Mouse (Mus musculus) ES-E14 (cell line): ENCODE data around the gene Lrrc43.

Experiments
- ZC3H11A ChIP-seq: IDR thresholded peaks from 2 replicates; pipeline ENCODE4 v1.6.1; 2012; ENCODE audit warnings: low read depth, mild to moderate bottlenecking, inconsistent platforms, low read length, borderline replicate concordance
- ZNF384 ChIP-seq: IDR thresholded peaks from 2 replicates; pipeline ENCODE4 v1.6.1; 2012; ENCODE audit warnings: low read depth, low read length, inconsistent platforms

DNA sequence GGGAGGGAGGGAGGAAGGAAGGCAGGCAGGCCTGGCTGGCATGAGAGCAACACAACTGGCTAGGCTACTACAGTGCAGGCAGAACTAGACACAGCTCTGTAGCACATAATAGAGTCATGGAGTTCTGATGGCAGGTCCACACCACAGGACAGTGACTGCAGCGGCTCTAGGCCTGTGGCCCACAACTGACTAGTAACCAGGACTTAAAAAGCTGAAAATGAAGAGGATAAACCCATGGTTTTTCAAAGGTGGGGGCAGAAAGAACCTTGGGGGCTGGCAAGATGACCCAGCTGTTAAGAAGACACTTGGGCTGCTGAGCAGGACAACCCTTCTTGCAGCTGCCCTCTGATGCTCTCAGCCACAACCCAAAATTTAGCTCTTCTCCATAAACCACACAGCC lies 32.5 kb downstream of the Lrrc43 start:
- no peak for TF ChIP-seq ZC3H11A
- TF ChIP-seq ZNF384 = no peak
